Mouse (Mus musculus) Patski (cell line): ENCODE measurements around the gene Capn5. TPM values are rescaled to one million over a fixed set of nuclear protein-coding genes. Genes with fewer than 3 reads are reported as not detected.

Experiments used
- ATAC-seq: fragments of 100-300 bp; one replicate; pipeline ENCODE4 v1.8.0; 2021
- CTCF ChIA-PET: fragments of 350-600 bp; sonication (Branson Sonifier 250); formaldehyde crosslinking; loops from one replicate; lab custom pipeline; 2022; ENCODE audit warnings: inconsistent platforms; lab: Charles Lee
- POLR2A ChIA-PET: fragments of 350-600 bp; sonication (Branson Sonifier 250); formaldehyde crosslinking; loops from one replicate; lab custom pipeline; 2022; ENCODE audit warnings: antibody characterized with exemption, inconsistent platforms; lab: Charles Lee
- DNase-seq: peaks from one replicate; pipeline ENCODE4 v3.0.0-alpha.2; 2011; ENCODE audit warnings: low read depth, low spot score
- H3K27me3 ChIP-seq: fragments of 371-371 bp; one replicate; pipeline ENCODE4 v1.5.1; 2021
- CTCF ChIP-seq: fragments of 100-300 bp; IDR thresholded peaks from one replicate; pipeline ENCODE4 v1.5.1; 2021
- in situ Hi-C: fragments of 300-500 bp; cut with MboI; formaldehyde crosslinking; loops from 3 replicates; pipeline ENCODE4 v1.11.1; 2018; ENCODE audit warnings: low pct_unique_long_range_greater_than_20kb, mixed read lengths
- polyA plus RNA-seq: library from polyadenylated mRNA; unstranded; gene quantifications from one replicate; pipeline ENCODE4 v1.2.3, GENCODE M21; 2021

The Capn5 gene
- polyA plus RNA-seq, 1 experiment from 2014 or later, result 69.8 TPM

DNA sequence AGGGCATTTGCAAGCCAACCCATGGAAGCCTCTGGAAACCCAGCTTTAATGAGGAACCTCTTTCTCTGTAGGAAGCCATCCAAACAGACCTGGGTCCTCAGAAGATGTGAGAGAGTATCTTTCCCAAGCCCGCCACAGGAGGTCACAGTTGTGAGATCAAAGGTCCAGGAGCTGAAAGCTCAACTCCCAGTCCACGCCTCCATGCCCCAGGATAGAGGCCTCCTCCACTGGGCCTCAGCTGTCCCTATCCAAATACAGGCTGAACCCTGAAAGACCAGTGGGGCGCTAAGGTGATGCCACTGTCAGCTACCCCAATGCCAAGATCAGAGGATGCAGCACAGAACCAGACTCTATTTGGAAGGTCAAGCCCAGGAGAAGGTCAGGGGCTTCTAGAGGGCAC, 35.4 kb downstream of the Capn5 start:
- ATAC-seq (no peak), DNase-seq (no peak)
- TF ChIP-seq CTCF, result no peak
- no peaks in the 10 kb centered on the region for H3K27me3 ChIP-seq
- in situ Hi-C loops, result no loop called here
- CTCF ChIA-PET, result interaction anchor here (0.9 to 2.4 kb wide), 2 partner anchors 10 to 13 kb away, joined by 3 to 9 read pairs; no protein-coding TSS in a partner anchor
- POLR2A ChIA-PET, result interaction anchor here (0.6 to 0.8 kb wide), 2 partner anchors 10 to 105 kb away, joined by 3 to 5 read pairs; no protein-coding TSS in a partner anchor

DNA sequence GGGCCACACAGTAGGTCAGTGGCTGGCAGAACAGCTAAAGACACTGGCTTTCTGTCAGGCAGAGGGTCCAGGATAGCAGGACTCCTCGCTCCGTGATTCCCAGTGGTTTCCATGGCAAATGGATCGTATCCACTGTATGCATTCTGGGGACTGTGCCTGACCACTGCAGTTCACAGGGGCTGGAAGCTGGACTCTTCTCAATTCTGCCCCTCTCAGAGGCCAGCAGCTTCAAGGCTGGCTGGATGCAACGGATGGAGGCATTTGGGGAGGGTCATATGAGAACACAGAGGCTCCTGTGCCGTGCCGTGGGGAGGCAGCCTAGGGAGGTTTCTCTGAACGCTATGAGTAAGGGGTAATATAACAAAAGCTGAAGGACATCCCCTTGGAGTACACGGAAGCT, 35.8 kb downstream of the Capn5 start:
- TF ChIP-seq CTCF, result no peak
- ChIA-PET CTCF (interaction anchor here (0.9 to 2.4 kb wide), 3 partner anchors 11 to 13 kb away, joined by 3 to 9 read pairs (median 6); no protein-coding TSS in a partner anchor), POLR2A (interaction anchor here (0.8 kb wide), 1 partner anchor 10 kb away, joined by 3 read pairs; no protein-coding TSS in a partner anchor)
- in situ Hi-C loops, result no loop called here
- ATAC-seq, result no peak
- no peak for DNase-seq
- H3K27me3 ChIP-seq, result no peaks in the 10 kb centered on the region

DNA sequence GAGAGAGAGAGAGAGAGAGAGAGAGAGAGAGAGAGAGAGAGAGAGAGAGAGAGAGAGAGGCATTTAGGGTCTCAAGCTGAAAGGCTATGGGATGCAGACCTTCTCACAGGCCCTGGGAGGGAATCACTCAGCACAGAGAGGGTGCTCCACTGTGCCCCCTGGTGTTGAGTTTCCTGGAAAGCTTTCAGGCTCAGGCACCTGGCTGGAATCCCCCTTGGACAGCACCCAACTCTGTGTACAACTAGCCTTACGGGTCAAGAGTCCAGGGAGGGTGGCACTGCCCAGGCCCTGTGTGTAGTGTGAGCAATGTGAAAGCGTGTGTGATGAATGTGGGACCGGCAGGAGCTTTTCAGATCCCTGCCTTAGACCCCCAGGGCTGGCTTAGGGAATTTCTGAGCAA, 36.9 kb downstream of the Capn5 start:
- in situ Hi-C loops, result no loop called here
- ChIA-PET POLR2A (no interaction called here), CTCF (interaction anchor here (1.2 to 2.4 kb wide), 6 partner anchors 8 to 49 kb away, joined by 3 to 9 read pairs (median 6); no protein-coding TSS in a partner anchor)
- DNase-seq (no peak), ATAC-seq (peak; percentile 31)
- TF ChIP-seq CTCF, result no peak
- no peaks in the 10 kb centered on the region for H3K27me3 ChIP-seq

DNA sequence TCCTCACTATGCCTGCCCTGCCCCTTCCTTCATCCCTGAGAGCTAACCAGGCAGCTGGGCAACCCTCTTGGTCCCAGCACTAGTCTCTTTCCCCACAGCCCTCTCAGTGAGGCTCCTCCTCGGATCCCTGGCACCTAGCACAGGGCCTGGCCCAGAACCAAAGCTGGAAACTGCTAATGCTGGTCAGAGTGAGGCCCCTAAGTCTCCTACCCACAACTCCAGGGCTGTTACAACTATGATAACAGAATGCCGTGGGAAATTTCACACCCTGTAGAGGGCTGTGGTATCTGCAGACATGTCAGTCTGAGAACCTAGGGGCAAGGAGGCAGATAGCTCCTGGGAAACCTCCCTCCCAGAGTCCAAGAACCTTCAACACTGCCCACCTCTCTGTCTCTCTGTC, 37.5 kb downstream of the Capn5 start:
- in situ Hi-C loops, result no loop called here
- TF ChIP-seq CTCF, result no peak

DNA sequence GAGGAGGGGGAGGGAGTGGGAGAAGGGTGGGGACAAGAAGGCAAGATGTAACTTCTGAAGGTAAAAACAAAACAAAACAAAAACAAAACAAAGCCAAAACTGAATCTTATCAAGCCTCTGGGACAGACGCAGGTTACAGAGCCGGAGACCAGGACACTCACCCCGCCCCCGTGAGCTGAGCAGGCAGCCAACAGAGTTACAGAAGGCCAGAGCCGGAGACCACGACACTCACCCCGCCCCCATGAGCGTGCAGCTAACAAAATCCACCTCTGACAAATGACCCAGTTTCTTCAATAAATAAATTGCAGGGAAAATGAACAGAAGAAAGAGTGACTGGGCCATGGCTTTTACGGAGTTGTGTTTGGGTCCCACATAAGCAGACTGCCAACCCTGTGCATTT, 38.9 kb downstream of the Capn5 start:
- DNase-seq, result no peak
- ChIA-PET CTCF (no interaction called here), POLR2A (no interaction called here)

More for the DNA sequence above, 37.5 kb downstream of the Capn5 start:
- ChIA-PET POLR2A (no interaction called here), CTCF (interaction anchor here (1.4 to 2.4 kb wide), 5 partner anchors 8 to 50 kb away, joined by 5 to 9 read pairs (median 6); no protein-coding TSS in a partner anchor)
- DNase-seq (no peak), ATAC-seq (no peak)
- H3K27me3 ChIP-seq, result no peaks in the 10 kb centered on the region

DNA sequence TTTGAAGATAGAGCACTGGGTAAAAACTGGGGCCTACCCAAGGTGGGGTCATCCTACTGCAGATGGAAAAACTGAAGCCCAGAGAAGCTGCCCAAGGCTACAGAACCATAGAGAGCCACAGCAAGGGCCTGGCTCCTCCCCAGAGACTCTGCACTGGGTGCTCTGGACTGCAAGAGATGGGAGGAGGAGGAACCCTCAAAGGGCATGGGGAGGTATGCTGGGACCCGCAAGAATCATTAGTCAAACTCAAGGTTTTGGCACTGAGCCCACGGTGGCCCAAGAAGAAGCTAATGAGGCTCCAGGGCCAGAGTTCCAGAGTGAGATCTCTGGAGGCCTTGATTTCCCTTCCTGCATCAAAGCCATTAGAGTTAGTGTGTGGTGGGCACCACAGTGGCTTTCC, 40.1 kb downstream of the Capn5 start:
- no peak for DNase-seq
- TF ChIP-seq CTCF, result no peak
- H3K27me3 ChIP-seq, result no peaks in the 10 kb centered on the region
- CTCF ChIA-PET, result interaction anchor here (0.9 to 1.6 kb wide), 2 partner anchors 9 to 13 kb away, joined by 3 to 4 read pairs; no protein-coding TSS in a partner anchor
- in situ Hi-C loops, result no loop called here
- ATAC-seq, result no peak
- POLR2A ChIA-PET, result interaction anchor here (0.7 to 1.5 kb wide), 2 partner anchors 10 to 52 kb away, joined by 3 to 4 read pairs; no protein-coding TSS in a partner anchor

More for the DNA sequence above, 38.9 kb downstream of the Capn5 start:
- H3K27me3 ChIP-seq, result no peaks in the 10 kb centered on the region
- in situ Hi-C loops, result no loop called here
- ATAC-seq, result no peak
- TF ChIP-seq CTCF, result no peak

DNA sequence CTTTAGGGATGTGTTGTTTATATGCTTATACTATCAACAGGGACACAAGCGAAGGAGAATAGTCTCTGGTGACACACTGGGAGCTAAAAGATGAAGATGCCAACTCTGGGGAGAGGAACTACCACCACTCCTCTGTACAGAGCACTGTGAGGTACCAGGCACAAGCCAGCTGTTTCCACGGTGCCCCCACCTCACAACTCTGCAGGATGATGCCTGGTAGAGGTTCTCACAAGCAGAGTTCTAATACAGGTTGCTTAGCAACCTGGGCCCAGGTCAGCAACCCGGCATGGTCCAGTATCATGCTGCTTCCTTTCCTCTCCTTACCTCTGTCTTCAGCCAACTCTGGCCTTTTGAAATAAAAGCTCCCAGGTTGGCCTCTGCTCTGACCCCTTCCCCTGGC, 40.5 kb downstream of the Capn5 start:
- CTCF ChIA-PET, result interaction anchor here (0.9 to 1.6 kb wide), 3 partner anchors 9 to 54 kb away, joined by 3 to 4 read pairs (median 3); no protein-coding TSS in a partner anchor
- ATAC-seq (no peak), DNase-seq (no peak)
- POLR2A ChIA-PET, result interaction anchor here (0.7 to 1.5 kb wide), 2 partner anchors 10 to 53 kb away, joined by 3 to 4 read pairs; no protein-coding TSS in a partner anchor
- in situ Hi-C loops, result no loop called here
- H3K27me3 ChIP-seq, result no peaks in the 10 kb centered on the region
- no peak for TF ChIP-seq CTCF

DNA sequence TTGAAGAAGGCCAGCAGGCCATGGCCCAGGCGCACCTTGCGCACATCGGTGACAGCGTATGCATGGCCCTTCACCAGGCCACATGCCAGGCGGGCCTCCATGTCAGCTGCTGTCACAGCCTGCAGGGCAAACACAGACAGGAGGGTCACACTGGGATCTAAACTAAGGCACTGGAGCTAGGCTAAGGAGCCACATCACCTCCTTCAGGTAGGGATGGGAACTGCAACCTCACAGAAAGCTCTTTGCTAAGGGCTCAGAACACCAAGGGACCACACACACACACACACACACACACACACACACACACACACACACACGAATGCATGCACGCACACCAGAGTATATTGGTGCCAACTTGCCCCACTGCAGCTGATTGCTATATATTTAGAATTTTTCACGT, 46.3 kb downstream of the Capn5 start:
- ATAC-seq (no peak), DNase-seq (no peak)
- H3K27me3 ChIP-seq, result no peaks in the 10 kb centered on the region
- TF ChIP-seq CTCF, result no peak
- POLR2A ChIA-PET, result interaction anchor here (0.9 to 1.2 kb wide), 2 partner anchors 11 to 59 kb away, joined by 3 read pairs; no protein-coding TSS in a partner anchor
- CTCF ChIA-PET, result interaction anchor here (0.8 to 1.5 kb wide), 5 partner anchors 9 to 59 kb away, joined by 3 to 6 read pairs (median 4); partner anchors contain the start of gene Myo7a
- in situ Hi-C loops, result no loop called here

DNA sequence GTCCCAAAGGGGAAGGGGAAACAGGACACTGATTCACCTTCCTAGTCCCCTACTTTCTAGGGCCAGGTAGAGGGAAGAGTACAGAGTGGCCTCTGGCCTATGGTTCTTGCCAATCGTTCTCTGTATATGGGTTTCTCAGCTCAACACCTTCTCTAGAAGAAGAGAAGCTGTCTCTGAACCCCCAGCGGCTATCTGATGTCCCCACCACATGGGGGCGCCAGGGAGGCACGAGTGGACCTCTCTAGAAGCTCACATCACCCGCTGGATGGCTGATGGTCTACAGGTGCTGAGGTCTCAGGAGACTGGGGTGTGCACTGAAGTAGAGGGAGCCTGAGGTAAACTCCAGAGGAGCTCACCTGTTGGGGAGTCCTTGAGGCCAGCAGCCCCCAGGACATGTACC, 52.6 kb downstream of the Capn5 start:
- no peak for TF ChIP-seq CTCF
- H3K27me3 ChIP-seq, result no peaks in the 10 kb centered on the region
- ChIA-PET CTCF (interaction anchor here (0.8 to 4.1 kb wide), 10 partner anchors 12 to 74 kb away, joined by 3 to 13 read pairs (median 4); partner anchors contain the start of gene B3gnt6), POLR2A (no interaction called here)
- in situ Hi-C loops, result no loop called here
- DNase-seq, result no peak
- no peak for ATAC-seq

DNA sequence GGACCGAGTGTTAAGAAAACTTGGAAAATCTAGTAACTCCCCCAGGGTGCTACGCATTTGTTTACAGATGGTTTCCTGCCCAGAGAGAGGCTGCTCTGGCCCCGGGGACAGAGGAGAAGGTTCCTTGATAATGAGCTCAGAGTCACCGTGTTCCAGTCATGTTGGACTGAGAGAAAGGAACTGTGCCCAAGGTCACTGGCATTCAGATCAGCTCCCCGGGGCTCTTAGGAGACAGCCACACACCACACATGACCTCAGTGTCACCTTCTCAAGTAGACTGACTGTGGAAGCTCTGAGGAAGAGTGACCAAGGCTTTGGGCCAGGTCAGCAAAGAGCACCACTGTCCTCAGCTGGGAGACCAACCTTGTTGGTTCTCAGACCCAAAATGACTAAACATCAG, 53.4 kb downstream of the Capn5 start:
- in situ Hi-C loops, result loop anchor here (5.0 kb wide), 1 partner anchor 52 kb away; no protein-coding TSS in a partner anchor
- ATAC-seq, result no peak
- no peaks in the 10 kb centered on the region for H3K27me3 ChIP-seq
- DNase-seq, result no peak
- POLR2A ChIA-PET, result no interaction called here
- CTCF ChIA-PET, result interaction anchor here (1.4 to 4.1 kb wide), 5 partner anchors 13 to 75 kb away, joined by 4 to 13 read pairs (median 5); partner anchors contain the start of gene B3gnt6
- no peak for TF ChIP-seq CTCF

DNA sequence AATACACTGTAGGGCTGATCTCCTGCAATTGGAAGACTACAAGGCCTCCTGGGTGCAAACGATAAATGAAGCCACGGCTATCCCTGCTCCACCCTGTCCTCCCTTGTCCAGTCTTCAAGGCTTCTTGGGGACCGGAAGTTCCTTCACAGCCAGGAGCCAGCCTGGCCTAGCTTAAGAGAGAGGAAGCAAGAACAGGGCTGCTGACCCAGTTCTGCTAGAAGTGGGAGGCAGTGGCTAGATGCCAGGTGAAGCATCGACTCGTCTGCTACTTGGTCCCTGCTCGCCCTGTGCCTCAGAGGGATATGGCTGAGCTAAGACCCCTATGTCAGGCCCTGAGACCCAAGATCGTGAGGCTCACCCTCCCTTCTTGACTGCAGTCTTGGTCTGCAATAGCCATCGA, 56.4 kb downstream of the Capn5 start:
- in situ Hi-C loops, result loop anchor here (5.0 kb wide), 1 partner anchor 49 kb away; no protein-coding TSS in a partner anchor
- POLR2A ChIA-PET, result no interaction called here
- CTCF ChIA-PET, result interaction anchor here (0.7 to 2.1 kb wide), 6 partner anchors 10 to 383 kb away, joined by 3 to 9 read pairs (median 3); partner anchors contain the start of gene Aqp11
- no peak for TF ChIP-seq CTCF
- DNase-seq (no peak), ATAC-seq (no peak)
- no peaks in the 10 kb centered on the region for H3K27me3 ChIP-seq
